Mouse (Mus musculus): ENCODE results near the gene Olfr284. TPM values are rescaled to one million over a fixed set of nuclear protein-coding genes. Genes with fewer than 3 reads are reported as not detected.

Olfr284 gene
- polyA plus RNA-seq, 1 experiment from 2014 or later = not detected

GRCm38 (mm10) chr15:98295628-98296551, 44.9 kb downstream of the Olfr284 start, which contains the start of gene Zfp641:
TSS of gene Zfp641 (minus strand) at chr15:98296161.
- Histone ChIP-seq H3K9ac (ENCODE audit: low read depth, low read length) (peak within 1 kb of the TSS; percentile 62), H3K4me2 (ENCODE audit: low read length) (peak within 1 kb of the TSS; percentile 82), H3K27ac (no peak within 1 kb of the TSS), H3K4me3 (replicated peaks; ENCODE audit: low read depth, low read length) (peak within 1 kb of the TSS; percentile 58), H3K4me1 (replicated peaks; ENCODE audit: insufficient read depth, low read length) (no peaks in the 10 kb centered on the region), H3K9me3 (replicated peaks; ENCODE audit: low read length) (no peaks in the 10 kb centered on the region), H3K36me3 (ENCODE audit: insufficient read depth, low read length) (no peaks in the 10 kb centered on the region), H3K27me3 (ENCODE audit: insufficient read depth, low read length) (no peaks in the 10 kb centered on the region)
- peak; percentile 10; the same call in 1 of the 2 replicates for ATAC-seq (replicated peaks; ENCODE audit: low FRiP score, low read depth)
- 2% methylated on average over 54 of the region's 60 CpGs for WGBS
- TF ChIP-seq CTCF (IDR thresholded peaks at IDR 0.05; ENCODE audit: low read depth) = no peak
- DNase-seq (ENCODE audit: low spot score) = peak; percentile 9

- Histone ChIP-seq H3K4me2 (ENCODE audit: low read length) (no peak overlapping the region), H3K27ac (no peak overlapping the region), H3K4me1 (replicated peaks; ENCODE audit: insufficient read depth, low read length) (no peaks in the 10 kb centered on the region), H3K9ac (ENCODE audit: low read depth, low read length) (no peak overlapping the region), H3K36me3 (ENCODE audit: insufficient read depth, low read length) (no peaks in the 10 kb centered on the region), H3K27me3 (ENCODE audit: insufficient read depth, low read length) (no peaks in the 10 kb centered on the region), H3K9me3 (replicated peaks; ENCODE audit: low read length) (no peaks in the 10 kb centered on the region), H3K4me3 (replicated peaks; ENCODE audit: low read depth, low read length) (no peak overlapping the region)
- ATAC-seq (replicated peaks; ENCODE audit: low FRiP score, low read depth) = no peak
- WGBS = 89% methylated on average over 8 of the region's 8 CpGs
- DNase-seq (ENCODE audit: low spot score) = no peak
- no peak for TF ChIP-seq CTCF (IDR thresholded peaks at IDR 0.05; ENCODE audit: low read depth)
Observed at GRCm38 (mm10) chr15:98293651-98294050, 47.1 kb downstream of the Olfr284 start.

Other genes with a start within 250 kb of the Olfr284 start
- gene Pfkm, start 248.4 kb downstream of the Olfr284 start, polyA plus RNA-seq (2015; fragmentation: Nextera tagmentation; extraction: Ambion mirVana) = 34.2 and 35.3 TPM in 2 replicates
- gene Senp1, start 247.2 kb downstream of the Olfr284 start, polyA plus RNA-seq (2015; fragmentation: Nextera tagmentation; extraction: Ambion mirVana) = 17.1 and 17.9 TPM in 2 replicates
- 49.5 and 52.5 TPM in 2 replicates for gene Asb8, start 175.4 kb downstream of the Olfr284 start, polyA plus RNA-seq (2015; fragmentation: Nextera tagmentation; extraction: Ambion mirVana)
- gene Ccdc184, start 173.8 kb downstream of the Olfr284 start, polyA plus RNA-seq (2015; fragmentation: Nextera tagmentation; extraction: Ambion mirVana) = 1.3 and 1.7 TPM in 2 replicates
- not detected in 2 replicates for gene Olfr288, start 145.4 kb downstream of the Olfr284 start, polyA plus RNA-seq (2015; fragmentation: Nextera tagmentation; extraction: Ambion mirVana)
- not detected in 2 replicates for gene Gm44579, start 120.0 kb downstream of the Olfr284 start, polyA plus RNA-seq (2015; fragmentation: Nextera tagmentation; extraction: Ambion mirVana)
- gene Olfr287, start 119.9 kb downstream of the Olfr284 start, polyA plus RNA-seq (2015; fragmentation: Nextera tagmentation; extraction: Ambion mirVana) = not detected in 2 replicates
- gene Olfr286, start 106.5 kb downstream of the Olfr284 start, polyA plus RNA-seq (2015; fragmentation: Nextera tagmentation; extraction: Ambion mirVana) = not detected in 2 replicates
- not detected in 2 replicates for gene H1fnt, start 83.7 kb downstream of the Olfr284 start, polyA plus RNA-seq (2015; fragmentation: Nextera tagmentation; extraction: Ambion mirVana)
- gene Zfp641, start 44.8 kb downstream of the Olfr284 start, polyA plus RNA-seq (2015; fragmentation: Nextera tagmentation; extraction: Ambion mirVana) = 1.6 and 1.9 TPM in 2 replicates
- gene Olfr285, start 23.6 kb downstream of the Olfr284 start, polyA plus RNA-seq (2015; fragmentation: Nextera tagmentation; extraction: Ambion mirVana) = not detected in 2 replicates
- gene Olfr283, start 40.0 kb upstream of the Olfr284 start, polyA plus RNA-seq (2015; fragmentation: Nextera tagmentation; extraction: Ambion mirVana) = not detected in 2 replicates
- not detected in 2 replicates for gene Olfr282, start 90.2 kb upstream of the Olfr284 start, polyA plus RNA-seq (2015; fragmentation: Nextera tagmentation; extraction: Ambion mirVana)
- not detected in 2 replicates for gene Olfr281, start 111.6 kb upstream of the Olfr284 start, polyA plus RNA-seq (2015; fragmentation: Nextera tagmentation; extraction: Ambion mirVana)
- gene OR5BS1P, start 128.9 kb upstream of the Olfr284 start, polyA plus RNA-seq (2015; fragmentation: Nextera tagmentation; extraction: Ambion mirVana) = not detected in 2 replicates
- gene Lalba, start 141.7 kb upstream of the Olfr284 start, polyA plus RNA-seq (2015; fragmentation: Nextera tagmentation; extraction: Ambion mirVana) = 0.24 and 0.30 TPM in 2 replicates
- gene Olfr279, start 151.4 kb upstream of the Olfr284 start, polyA plus RNA-seq (2015; fragmentation: Nextera tagmentation; extraction: Ambion mirVana) = not detected in 2 replicates
- 87.1 and 96.3 TPM in 2 replicates for gene Kansl2, start 193.3 kb upstream of the Olfr284 start, polyA plus RNA-seq (2015; fragmentation: Nextera tagmentation; extraction: Ambion mirVana)
- gene Ccnt1, start 229.9 kb upstream of the Olfr284 start, polyA plus RNA-seq (2015; fragmentation: Nextera tagmentation; extraction: Ambion mirVana) = 42.3 and 46.2 TPM in 2 replicates
- 0.30 and 0.62 TPM in 2 replicates for gene 4930415O20Rik, start 230.0 kb upstream of the Olfr284 start, polyA plus RNA-seq (2015; fragmentation: Nextera tagmentation; extraction: Ambion mirVana)